Mouse (Mus musculus): ENCODE results near the gene Hmbs. TPM values are rescaled to one million over a fixed set of nuclear protein-coding genes. Genes with fewer than 3 reads are reported as not detected.
A peak's percentile ranks its signal among the peaks of the same experiment; 100 is the strongest.
"Not testable (repeated sequence)": the region's sequence is repeated elsewhere in the genome, so short reads cannot be mapped to it uniquely, and the experiment has no call there.

The Hmbs gene
- polyA plus RNA-seq, 1 experiment from 2014 or later, result 139 TPM

- H3K4me1 ChIP-seq (ENCODE audit: control insufficient read depth, insufficient read depth, low read length), result peaks cover 13% of the 10 kb centered on the region
- H3K9me3 ChIP-seq (ENCODE audit: control insufficient read depth, low read length), result no peaks in the 10 kb centered on the region
- H3K27ac ChIP-seq (ENCODE audit: low read depth, low read length), result no peak overlapping the region
- peaks cover 13% of the 10 kb centered on the region for H3K36me3 ChIP-seq (ENCODE audit: control insufficient read depth, insufficient read depth, low read length)
- DNase-seq (ENCODE audit: low spot score) (no peak), ATAC-seq (ENCODE audit: insufficient read depth, low FRiP score, low TSS enrichment) (no peak)
- H3K4me3 ChIP-seq (ENCODE audit: low read depth, low read length), result no peak overlapping the region
- no peak overlapping the region for H3K9ac ChIP-seq (ENCODE audit: low read length)
- no peaks in the 10 kb centered on the region for H3K27me3 ChIP-seq (ENCODE audit: control insufficient read depth, insufficient read depth, low read length)
- 82% methylated on average over 19 of the region's 19 CpGs for WGBS
- no peak overlapping the region for H3K4me2 ChIP-seq (ENCODE audit: low read depth)
These were observed 30.4 kb downstream of the Hmbs start for GRCm38 (mm10) chr9:44313476-44314256.

- ATAC-seq (ENCODE audit: insufficient read depth, low FRiP score, low TSS enrichment) (0 out of 2 replicates have a peak, but pooled peaks have one; percentile 41), DNase-seq (ENCODE audit: low spot score) (peak; percentile 38)
- H3K27ac ChIP-seq (ENCODE audit: low read depth, low read length), result peak overlapping the region; percentile 42; the same call in 1 of the 2 replicates
- no peak overlapping the region for H3K4me3 ChIP-seq (ENCODE audit: low read depth, low read length)
- no peaks in the 10 kb centered on the region for H3K27me3 ChIP-seq (ENCODE audit: control insufficient read depth, insufficient read depth, low read length)
- peaks cover 6% of the 10 kb centered on the region for H3K4me1 ChIP-seq (ENCODE audit: control insufficient read depth, insufficient read depth, low read length)
- H3K4me2 ChIP-seq (ENCODE audit: low read depth), result peak overlapping the region; percentile 8; the same call in 1 of the 2 replicates
- H3K9me3 ChIP-seq (ENCODE audit: control insufficient read depth, low read length), result no peaks in the 10 kb centered on the region
- H3K9ac ChIP-seq (ENCODE audit: low read length), result peak overlapping the region; percentile 19; the same call in 1 of the 2 replicates
- H3K36me3 ChIP-seq (ENCODE audit: control insufficient read depth, insufficient read depth, low read length), result peaks cover 13% of the 10 kb centered on the region
- 8% methylated on average over 27 of the region's 27 CpGs for WGBS
These were observed 32.6 kb downstream of the Hmbs start for GRCm38 (mm10) chr9:44311136-44312134.

- 31% methylated on average over 10 of the region's 10 CpGs for WGBS
- Histone ChIP-seq H3K4me3 (ENCODE audit: low read depth, low read length) (no peak overlapping the region), H3K9ac (ENCODE audit: low read length) (no peak overlapping the region)
These were observed 33.3 kb downstream of the Hmbs start for GRCm38 (mm10) chr9:44310750-44311135.

GRCm38 (mm10) chr9:44309756-44310155 lies 34.3 kb downstream of the Hmbs start:
- ATAC-seq (ENCODE audit: insufficient read depth, low FRiP score, low TSS enrichment) (no peak), DNase-seq (ENCODE audit: low spot score) (no peak)
- Histone ChIP-seq H3K4me1 (ENCODE audit: control insufficient read depth, insufficient read depth, low read length) (peaks cover 9% of the 10 kb centered on the region), H3K4me2 (ENCODE audit: low read depth) (no peak overlapping the region), H3K9ac (ENCODE audit: low read length) (no peak overlapping the region), H3K36me3 (ENCODE audit: control insufficient read depth, insufficient read depth, low read length) (peaks cover 8% of the 10 kb centered on the region), H3K27ac (ENCODE audit: low read depth, low read length) (no peak overlapping the region), H3K27me3 (ENCODE audit: control insufficient read depth, insufficient read depth, low read length) (no peaks in the 10 kb centered on the region), H3K9me3 (ENCODE audit: control insufficient read depth, low read length) (no peaks in the 10 kb centered on the region), H3K4me3 (ENCODE audit: low read depth, low read length) (no peak overlapping the region)
- WGBS, result 66% methylated on average over 3 of the region's 3 CpGs

More at GRCm38 (mm10) chr9:44310750-44311135, 33.3 kb downstream of the Hmbs start:
- Histone ChIP-seq H3K27ac (ENCODE audit: low read depth, low read length) (0 out of 2 replicates have a peak overlapping the region, but pooled peaks have one; percentile 35), H3K36me3 (ENCODE audit: control insufficient read depth, insufficient read depth, low read length) (peaks cover 13% of the 10 kb centered on the region), H3K27me3 (ENCODE audit: control insufficient read depth, insufficient read depth, low read length) (no peaks in the 10 kb centered on the region), H3K9me3 (ENCODE audit: control insufficient read depth, low read length) (no peaks in the 10 kb centered on the region), H3K4me1 (ENCODE audit: control insufficient read depth, insufficient read depth, low read length) (peaks cover 6% of the 10 kb centered on the region), H3K4me2 (ENCODE audit: low read depth) (no peak overlapping the region)
- DNase-seq (ENCODE audit: low spot score) (no peak), ATAC-seq (ENCODE audit: insufficient read depth, low FRiP score, low TSS enrichment) (no peak)

- no peak overlapping the region for H3K27ac ChIP-seq (ENCODE audit: low read depth, low read length)
- DNase-seq (ENCODE audit: low spot score), result no peak
- H3K9ac ChIP-seq (ENCODE audit: low read length), result no peak overlapping the region
- H3K4me1 ChIP-seq (ENCODE audit: control insufficient read depth, insufficient read depth, low read length), result peaks cover 12% of the 10 kb centered on the region
- no peak overlapping the region for H3K4me2 ChIP-seq (ENCODE audit: low read depth)
- H3K4me3 ChIP-seq (ENCODE audit: low read depth, low read length), result no peak overlapping the region
- H3K9me3 ChIP-seq (ENCODE audit: control insufficient read depth, low read length), result no peaks in the 10 kb centered on the region
- 77% methylated on average over 2 of the region's 2 CpGs for WGBS
- no peak for ATAC-seq (ENCODE audit: insufficient read depth, low FRiP score, low TSS enrichment)
- no peaks in the 10 kb centered on the region for H3K27me3 ChIP-seq (ENCODE audit: control insufficient read depth, insufficient read depth, low read length)
- H3K36me3 ChIP-seq (ENCODE audit: control insufficient read depth, insufficient read depth, low read length), result 0 out of 2 replicates have a peak, but pooled peaks cover 2% of the 10 kb centered on the region
These were observed 36.8 kb downstream of the Hmbs start for GRCm38 (mm10) chr9:44307248-44307647.

GRCm38 (mm10) chr9:44306532-44306931 lies 37.5 kb downstream of the Hmbs start:
- H3K4me2 ChIP-seq (ENCODE audit: low read depth), result no peak overlapping the region
- no peaks in the 10 kb centered on the region for H3K9me3 ChIP-seq (ENCODE audit: control insufficient read depth, low read length)
- no peak for ATAC-seq (ENCODE audit: insufficient read depth, low FRiP score, low TSS enrichment)
- H3K4me3 ChIP-seq (ENCODE audit: low read depth, low read length), result no peak overlapping the region
- 0 out of 2 replicates have a peak, but pooled peaks cover 2% of the 10 kb centered on the region for H3K36me3 ChIP-seq (ENCODE audit: control insufficient read depth, insufficient read depth, low read length)
- no peak overlapping the region for H3K27ac ChIP-seq (ENCODE audit: low read depth, low read length)
- peaks cover 8% of the 10 kb centered on the region; the same call in 1 of the 2 replicates for H3K4me1 ChIP-seq (ENCODE audit: control insufficient read depth, insufficient read depth, low read length)
- no peak overlapping the region for H3K9ac ChIP-seq (ENCODE audit: low read length)
- no peak for DNase-seq (ENCODE audit: low spot score)
- no peaks in the 10 kb centered on the region for H3K27me3 ChIP-seq (ENCODE audit: control insufficient read depth, insufficient read depth, low read length)
- WGBS, result 94% methylated on average over 6 of the region's 6 CpGs

- DNase-seq (ENCODE audit: low spot score) (peak; percentile 99), ATAC-seq (ENCODE audit: insufficient read depth, low FRiP score, low TSS enrichment) (peak; percentile 99)
- Histone ChIP-seq H3K9ac (ENCODE audit: low read length) (peak within 1 kb of the TSS; percentile 79), H3K36me3 (ENCODE audit: control insufficient read depth, insufficient read depth, low read length) (0 out of 2 replicates have a peak, but pooled peaks cover 2% of the 10 kb centered on the region), H3K4me1 (ENCODE audit: control insufficient read depth, insufficient read depth, low read length) (peaks cover 6% of the 10 kb centered on the region; the same call in 1 of the 2 replicates), H3K9me3 (ENCODE audit: control insufficient read depth, low read length) (no peaks in the 10 kb centered on the region), H3K4me2 (ENCODE audit: low read depth) (peak within 1 kb of the TSS; percentile 55), H3K27ac (ENCODE audit: low read depth, low read length) (0 out of 2 replicates have a peak within 1 kb of the TSS, but pooled peaks have one; percentile 28), H3K27me3 (ENCODE audit: control insufficient read depth, insufficient read depth, low read length) (no peaks in the 10 kb centered on the region), H3K4me3 (ENCODE audit: low read depth, low read length) (peak within 1 kb of the TSS; percentile 77)
- under 1% methylated on average over 54 of the region's 54 CpGs for WGBS
These were observed 38.5 kb downstream of the Hmbs start, which contains the start of gene Hinfp for GRCm38 (mm10) chr9:44305466-44306079. Gene Hinfp (minus strand): TSS chr9:44305671.

GRCm38 (mm10) chr9:44300001-44300400 lies 44.0 kb downstream of the Hmbs start:
- peaks cover 17% of the 10 kb centered on the region for H3K36me3 ChIP-seq (ENCODE audit: control insufficient read depth, insufficient read depth, low read length)
- H3K4me3 ChIP-seq (ENCODE audit: low read depth, low read length); H3K9me3 ChIP-seq (ENCODE audit: control insufficient read depth, low read length); DNase-seq (ENCODE audit: low spot score); H3K4me2 ChIP-seq (ENCODE audit: low read depth); H3K27ac ChIP-seq (ENCODE audit: low read depth, low read length); H3K4me1 ChIP-seq (ENCODE audit: control insufficient read depth, insufficient read depth, low read length); H3K27me3 ChIP-seq (ENCODE audit: control insufficient read depth, insufficient read depth, low read length); ATAC-seq (ENCODE audit: insufficient read depth, low FRiP score, low TSS enrichment); H3K9ac ChIP-seq (ENCODE audit: low read length): not testable (repeated sequence)
- 94% methylated on average over 3 of the region's 3 CpGs for WGBS

Measured in neural tube, embryonic 11.5 days (tissue).